Mouse (Mus musculus): Measurements from ENCODE around the gene D930048N14Rik.

DNA sequence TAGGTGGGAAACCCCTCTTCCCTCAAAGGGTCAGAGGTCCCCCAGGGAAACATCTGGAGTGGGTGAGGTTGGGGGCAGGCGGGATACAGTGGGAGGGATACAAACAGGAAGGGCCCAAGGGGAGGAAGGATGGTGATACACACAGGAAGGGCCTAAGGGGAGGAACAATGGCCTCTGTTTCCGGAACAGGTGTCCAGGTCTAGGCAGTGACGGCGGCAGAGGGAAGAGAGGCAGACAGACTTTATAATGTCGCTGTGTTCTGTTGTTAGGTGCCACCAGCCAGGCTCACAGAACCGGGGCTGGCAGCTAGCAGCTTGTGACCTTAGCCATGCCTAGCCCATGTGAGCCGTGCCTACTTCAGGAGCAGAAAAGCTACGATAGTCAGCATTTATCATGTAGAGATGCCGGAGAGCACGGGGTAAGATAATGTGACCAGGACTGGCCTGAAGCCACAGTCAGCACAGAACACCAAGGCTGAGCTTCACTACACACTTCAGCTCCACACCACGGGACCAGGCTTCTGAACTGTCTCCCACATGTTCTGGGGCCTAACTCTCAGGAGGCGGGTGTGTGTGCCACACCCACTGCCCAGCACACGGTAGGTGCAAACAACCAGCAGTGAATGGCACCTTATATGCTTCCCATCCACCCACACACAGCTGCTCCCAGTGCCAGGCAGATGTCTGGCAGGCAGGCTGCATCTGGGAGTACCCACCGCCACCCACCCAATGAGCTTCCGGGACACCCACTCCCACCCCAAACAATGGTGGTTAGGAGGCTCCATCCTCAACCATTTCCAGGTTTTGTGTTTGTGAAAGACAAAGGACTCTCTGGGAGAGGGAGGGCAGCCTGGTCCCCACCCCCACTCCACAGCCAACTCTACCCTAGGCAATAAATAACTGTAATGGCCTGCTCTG lies 3.7 kb upstream of the D930048N14Rik start:
- TF ChIP-seq CTCF (IDR thresholded peaks at IDR 0.05 in 2 of 3, conservative IDR thresholded peaks at IDR 0.05 in 1 of 3; ENCODE audit: control insufficient read depth in 1 of 3, insufficient read depth in 1 of 3, low read depth in 2 of 3, low read length in 3 of 3, poor library complexity in 1 of 3, severe bottlenecking in 1 of 3) (no peak), UBTF (IDR thresholded peaks at IDR 0.05; ENCODE audit: borderline replicate concordance, insufficient read depth, low read depth, low read length) (no peak), TCF12 (IDR thresholded peaks at IDR 0.05; ENCODE audit: low read depth, low read length) (no peak), MXI1 (IDR thresholded peaks at IDR 0.05; ENCODE audit: low read depth, low read length) (no peak), POLR2A (IDR thresholded peaks at IDR 0.05; ENCODE audit: control insufficient read depth in 1 of 2, insufficient read depth in 1 of 2, low read depth in 1 of 2, low read length in 2 of 2, poor library complexity in 1 of 2) (no peak), NELFE (IDR thresholded peaks at IDR 0.05; ENCODE audit: low read depth, low read length) (no peak), POLR2AphosphoS2 (IDR thresholded peaks at IDR 0.05; ENCODE audit: low read length) (no peak), JUND (IDR thresholded peaks at IDR 0.05; ENCODE audit: low read depth, low read length) (no peak), HCFC1 (IDR thresholded peaks at IDR 0.05; ENCODE audit: low read depth, low read length) (no peak), KAT2A (conservative IDR thresholded peaks at IDR 0.05; ENCODE audit: low read depth, low read length) (no peak), ELF1 (IDR thresholded peaks at IDR 0.05; ENCODE audit: low read depth, low read length) (no peak), EP300 (IDR thresholded peaks at IDR 0.05; ENCODE audit: low read depth in 1 of 2, low read length in 2 of 2) (no peak), GABPA (IDR thresholded peaks at IDR 0.05; ENCODE audit: low read depth, low read length) (no peak)
